Mouse (Mus musculus): ENCODE data around the gene Wrnip1.

Wrnip1 gene

DNA sequence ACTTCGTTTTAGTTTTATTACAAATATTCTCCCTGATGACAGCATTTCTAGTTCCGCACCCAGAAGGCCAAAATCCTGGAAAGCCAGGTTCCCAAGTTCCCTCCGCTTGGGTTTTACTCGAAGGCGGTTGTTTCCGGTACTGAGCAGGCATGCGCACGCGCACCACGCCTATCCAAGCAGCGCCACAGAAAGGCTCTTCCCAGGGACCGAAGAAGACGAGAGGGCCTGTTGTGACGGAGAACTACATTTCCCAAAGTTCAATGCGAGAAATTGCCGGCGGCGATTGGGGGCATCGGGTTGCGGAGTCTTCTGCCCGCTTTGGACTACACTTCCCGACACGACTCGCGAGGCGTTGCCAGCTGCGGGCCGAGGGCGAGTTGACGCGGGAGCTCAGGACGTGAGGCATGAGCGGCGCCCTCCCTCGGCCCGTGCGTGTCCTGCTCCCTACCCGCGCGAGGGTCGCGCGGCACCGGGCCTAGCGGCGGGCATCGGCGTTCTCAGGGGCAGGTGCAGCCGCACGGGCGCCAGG, at the start of gene Wrnip1:
Wrnip1 (plus strand) TSS at position 346 of the 529 bp plus-strand sequence.
- peak; percentile 97 for ATAC-seq (ENCODE audit: insufficient number of reproducible peaks, low FRiP score, low TSS enrichment)

DNA sequence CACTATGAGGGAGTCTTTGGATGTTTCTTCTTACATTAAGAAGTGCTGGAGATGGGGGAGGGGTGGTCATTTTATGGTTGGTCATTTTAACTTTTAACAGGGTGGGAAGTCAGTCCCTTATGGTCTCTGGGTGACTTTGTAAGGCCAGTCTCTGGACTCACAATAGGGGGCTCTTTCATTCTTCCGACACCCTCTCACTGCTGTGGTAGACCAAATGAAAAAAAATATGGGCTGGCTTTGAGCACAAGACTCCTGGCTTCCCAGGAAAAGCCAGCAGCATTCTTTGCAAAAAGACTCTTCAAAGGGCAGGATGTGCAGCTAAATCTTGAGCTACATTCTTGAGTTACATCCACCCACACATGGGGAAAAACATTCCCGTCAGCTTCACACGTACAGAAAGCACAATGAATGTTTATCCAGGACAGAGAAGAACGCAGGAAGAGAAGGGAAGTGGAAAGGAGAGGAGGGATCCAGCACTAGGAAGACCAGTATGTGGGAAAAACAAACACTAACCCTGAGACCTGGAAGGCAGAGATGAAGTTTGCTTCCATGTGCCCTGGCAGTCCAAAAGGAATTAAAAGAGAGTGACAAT, 49.7 kb upstream of the Wrnip1 start:
- ATAC-seq (ENCODE audit: insufficient number of reproducible peaks, low FRiP score, low TSS enrichment): no peak

DNA sequence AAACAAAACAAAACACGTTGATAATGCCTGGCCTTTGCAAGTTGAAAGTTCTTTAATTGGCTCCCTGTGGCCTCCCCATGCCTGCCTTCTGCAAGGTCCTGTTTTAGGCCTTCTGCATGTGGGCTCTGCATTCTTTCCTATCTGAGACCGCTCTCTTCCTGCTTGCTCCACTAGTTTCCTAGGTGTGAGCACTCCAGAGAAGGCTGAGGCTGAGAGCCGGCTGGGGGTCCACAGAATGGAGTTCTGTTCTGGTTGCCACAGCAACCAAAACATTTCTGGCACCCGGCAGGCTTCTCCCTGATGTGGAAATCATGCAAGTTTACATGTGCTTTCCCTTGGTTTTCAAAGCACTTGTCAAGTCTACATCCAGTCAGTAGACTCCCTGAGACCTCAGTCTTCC, 42.8 kb upstream of the Wrnip1 start:
- ATAC-seq (ENCODE audit: insufficient number of reproducible peaks, low FRiP score, low TSS enrichment): no peak

DNA sequence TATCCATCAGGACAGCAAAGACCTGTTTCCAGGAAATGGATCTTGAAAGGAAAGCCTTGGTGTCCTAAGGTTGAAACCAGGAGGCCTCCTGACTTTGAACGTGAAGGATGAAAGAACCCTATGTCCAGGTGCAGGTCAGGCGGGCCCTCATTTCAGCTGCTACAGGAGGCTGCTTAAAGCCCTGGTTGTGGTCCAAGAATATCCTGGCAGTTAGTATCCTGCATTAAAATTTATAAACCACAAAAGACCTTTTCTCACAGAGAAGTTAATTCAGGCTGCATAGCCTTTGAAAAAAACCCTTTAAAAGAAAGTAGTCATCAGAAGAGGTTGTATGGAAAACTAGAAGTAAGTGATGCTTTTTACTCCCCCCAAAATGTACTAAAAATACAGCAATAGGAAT, 41.0 kb upstream of the Wrnip1 start:
- ATAC-seq (ENCODE audit: insufficient number of reproducible peaks, low FRiP score, low TSS enrichment): no peak

DNA sequence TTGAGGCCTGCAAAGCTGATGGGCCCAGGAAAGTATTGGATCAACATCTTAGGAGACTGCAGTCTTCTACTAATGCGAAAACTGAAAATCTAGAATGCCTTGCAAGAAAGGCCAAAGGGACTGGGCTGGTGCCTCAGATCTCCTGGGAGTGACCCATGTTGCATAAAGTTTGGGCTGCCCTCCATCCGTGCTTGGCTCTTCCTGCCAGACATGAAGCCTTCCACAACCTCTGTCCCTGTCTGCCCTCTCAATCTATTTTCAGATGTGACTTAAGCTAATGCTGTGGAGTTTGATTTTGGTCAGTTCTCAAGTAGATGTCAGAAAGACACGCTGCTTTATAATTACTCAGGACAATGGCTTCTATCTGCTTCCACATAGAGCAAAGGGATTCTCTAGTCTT, 38.7 kb upstream of the Wrnip1 start:
- ATAC-seq (ENCODE audit: insufficient number of reproducible peaks, low FRiP score, low TSS enrichment): no peak

DNA sequence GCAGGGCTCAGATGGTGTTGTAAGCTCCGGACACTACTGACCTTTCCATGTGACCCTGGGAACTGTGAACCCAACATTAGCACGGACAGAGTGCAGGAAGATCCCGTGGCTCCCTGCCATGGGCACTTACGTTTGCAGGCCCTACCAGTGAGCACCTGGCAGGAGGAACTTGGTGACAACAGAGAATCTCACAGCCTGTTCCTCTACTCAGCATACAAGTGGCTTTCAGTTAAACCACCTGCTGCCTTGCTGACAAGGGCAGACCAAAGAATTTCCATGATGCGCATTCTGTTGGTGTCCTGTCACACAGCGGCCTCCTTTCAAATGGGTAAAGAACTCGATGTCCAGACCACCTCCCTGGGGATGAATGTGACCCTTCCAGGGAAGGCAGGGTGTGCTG, 37.4 kb upstream of the Wrnip1 start:
- no peak for ATAC-seq (ENCODE audit: insufficient number of reproducible peaks, low FRiP score, low TSS enrichment)

DNA sequence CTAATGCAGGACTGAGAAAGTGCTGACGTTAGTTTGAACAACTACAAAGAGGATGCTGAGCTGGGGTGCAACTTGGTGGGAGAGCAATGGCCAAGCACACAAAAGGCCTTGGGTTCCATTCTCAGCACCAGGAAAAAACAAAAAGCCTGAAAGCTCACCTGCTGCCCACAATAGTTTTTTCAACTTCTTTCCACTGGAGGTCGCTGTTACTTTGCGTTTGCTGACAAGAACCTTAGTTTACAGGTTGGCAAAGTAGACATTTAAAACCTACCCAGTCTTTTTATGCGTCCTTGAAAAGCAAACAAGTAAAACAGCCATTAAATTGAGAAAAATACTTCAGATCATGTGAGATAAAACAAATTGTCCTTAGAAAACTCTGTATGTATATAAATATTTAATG, 33.7 kb upstream of the Wrnip1 start:
- no peak for ATAC-seq (ENCODE audit: insufficient number of reproducible peaks, low FRiP score, low TSS enrichment)

DNA sequence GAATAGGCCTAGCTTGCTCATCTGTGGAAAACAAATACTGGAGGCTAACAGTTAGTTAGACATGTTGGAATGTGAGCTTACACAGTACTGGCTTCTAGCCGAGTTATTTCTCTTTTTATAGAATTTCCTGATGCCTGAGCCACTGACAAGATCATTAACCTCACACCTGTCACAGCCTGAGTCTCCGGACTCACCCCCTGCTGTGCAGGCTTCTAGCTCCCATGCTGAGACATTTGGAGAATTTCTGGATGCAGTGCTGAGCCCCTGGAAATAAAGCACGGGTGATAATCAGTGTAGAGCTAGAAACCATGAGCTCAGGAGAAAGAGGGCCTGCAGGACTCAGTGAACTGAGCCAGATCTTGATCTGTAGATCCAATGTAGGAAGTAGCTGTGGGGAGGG, 31.9 kb upstream of the Wrnip1 start:
- ATAC-seq (ENCODE audit: insufficient number of reproducible peaks, low FRiP score, low TSS enrichment): no peak

DNA sequence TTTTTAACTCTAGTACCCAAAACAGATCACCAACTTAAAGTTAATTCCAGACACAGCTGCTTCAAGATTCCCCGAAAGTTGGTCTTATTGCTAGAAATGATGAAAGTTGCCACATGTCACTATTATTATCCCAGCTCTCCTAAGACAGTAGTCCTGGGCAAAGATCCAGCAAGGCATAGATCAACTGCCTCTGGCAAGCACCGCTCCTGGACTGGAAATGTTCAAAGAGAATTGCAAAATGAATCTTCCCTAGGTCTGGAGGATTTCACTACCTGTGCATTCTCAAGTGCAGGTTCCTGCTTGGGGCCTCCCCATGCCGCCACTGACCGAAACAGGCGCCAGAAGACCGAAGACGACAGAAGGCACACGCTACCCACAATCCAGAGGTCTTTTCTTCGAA, 25.9 kb upstream of the Wrnip1 start:
- no peak for ATAC-seq (ENCODE audit: insufficient number of reproducible peaks, low FRiP score, low TSS enrichment)

DNA sequence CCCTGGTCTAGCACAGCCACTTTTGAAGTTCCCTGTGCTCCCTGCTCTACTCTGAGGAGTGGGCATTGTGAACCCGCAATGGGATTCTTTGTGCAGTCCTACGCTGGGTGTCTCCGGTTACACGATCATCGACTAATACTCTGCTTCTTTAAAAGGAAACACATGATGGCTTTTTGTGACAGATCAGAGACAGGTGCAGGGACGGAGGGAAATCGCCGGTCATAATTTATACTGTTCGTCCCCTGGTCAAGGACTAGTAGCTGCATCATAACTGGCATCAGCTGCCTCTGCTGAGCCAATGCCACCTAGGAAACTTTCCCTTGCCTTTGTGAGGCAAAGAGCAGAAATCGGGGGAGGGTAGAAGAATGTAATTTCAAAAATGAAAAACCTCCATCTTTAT, 25.5 kb upstream of the Wrnip1 start:
- no peak for ATAC-seq (ENCODE audit: insufficient number of reproducible peaks, low FRiP score, low TSS enrichment)

DNA sequence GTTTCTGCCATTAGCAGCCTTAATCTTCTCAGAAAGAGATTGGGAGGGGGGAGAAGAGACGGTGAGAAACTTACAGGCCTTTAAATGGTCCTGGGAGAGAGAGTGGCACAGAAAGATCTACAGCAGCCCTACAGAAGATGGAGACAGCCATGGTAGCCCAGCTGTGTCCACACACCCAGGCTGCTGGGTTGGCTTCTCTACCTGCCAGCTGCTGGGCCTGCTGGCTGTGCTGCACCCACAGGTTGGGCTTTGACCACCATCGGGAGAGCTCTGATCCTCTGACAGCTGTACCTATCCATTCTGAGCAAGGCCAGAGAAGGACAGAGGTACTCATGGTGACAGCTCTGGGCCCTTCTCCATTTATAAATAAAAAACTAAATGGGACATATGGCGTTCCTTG, 23.0 kb upstream of the Wrnip1 start:
- no peak for ATAC-seq (ENCODE audit: insufficient number of reproducible peaks, low FRiP score, low TSS enrichment)

DNA sequence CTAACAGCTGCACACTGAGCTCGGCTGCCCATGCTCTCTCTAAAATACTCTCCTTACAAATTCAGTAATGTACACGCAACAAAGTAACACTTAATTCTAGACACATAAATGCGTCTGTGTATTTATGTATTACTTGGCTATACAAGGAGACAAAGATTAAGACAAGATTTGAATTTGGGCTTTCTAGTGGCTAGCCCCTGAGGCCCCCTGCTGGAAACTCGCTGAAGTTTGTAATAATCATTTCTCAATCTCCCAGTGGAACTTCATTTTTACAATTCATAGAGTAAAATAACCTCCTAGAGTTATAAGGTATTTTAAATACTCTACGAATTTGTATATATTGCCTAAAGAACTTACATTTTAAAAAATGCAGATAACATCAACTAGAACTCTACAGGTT, 18.8 kb upstream of the Wrnip1 start:
- ATAC-seq (ENCODE audit: insufficient number of reproducible peaks, low FRiP score, low TSS enrichment): no peak

DNA sequence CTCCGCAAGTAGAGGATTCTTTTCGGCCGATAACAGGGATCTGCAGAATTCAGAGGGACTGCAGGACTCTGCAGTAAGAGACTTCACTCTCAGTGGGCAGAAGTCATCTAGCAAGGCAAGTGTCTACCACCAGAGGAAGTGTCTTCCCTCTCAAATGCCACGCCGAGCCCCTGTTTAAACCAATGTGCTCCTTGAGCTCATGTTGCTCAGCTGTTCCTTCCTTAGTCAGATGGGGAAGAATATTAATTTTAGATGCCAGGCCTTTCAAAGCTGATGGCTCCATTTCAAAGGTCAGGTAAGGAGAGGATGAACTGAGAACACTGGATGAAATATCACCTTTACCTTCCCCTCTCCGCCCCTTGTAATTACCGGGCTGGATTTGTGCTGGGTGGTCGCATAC, 18.0 kb upstream of the Wrnip1 start, which contains the start of gene Mylk4:
Mylk4 (minus strand) TSS at position 139 of the 400 bp plus-strand sequence.
- no peak for ATAC-seq (ENCODE audit: insufficient number of reproducible peaks, low FRiP score, low TSS enrichment)

DNA sequence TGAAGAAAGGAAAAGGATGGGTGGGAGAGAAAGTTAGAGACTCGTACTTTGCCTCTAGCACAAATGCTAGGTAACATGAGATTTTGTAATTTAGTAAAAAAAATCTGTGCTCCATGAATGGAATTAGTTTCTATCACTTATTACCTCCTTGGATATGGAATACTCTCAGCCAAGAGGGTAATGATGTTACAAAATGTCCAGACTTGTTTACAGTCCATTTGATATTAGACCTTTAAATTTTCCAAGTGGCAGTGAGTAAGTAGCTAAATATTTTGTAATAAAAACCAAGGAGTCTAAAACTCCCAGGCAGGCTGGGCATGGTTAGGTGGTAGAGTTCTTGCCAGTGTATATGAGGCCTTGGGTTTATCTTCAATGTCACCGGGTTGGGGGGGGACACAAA, 14.3 kb upstream of the Wrnip1 start:
- no peak for ATAC-seq (ENCODE audit: insufficient number of reproducible peaks, low FRiP score, low TSS enrichment)

DNA sequence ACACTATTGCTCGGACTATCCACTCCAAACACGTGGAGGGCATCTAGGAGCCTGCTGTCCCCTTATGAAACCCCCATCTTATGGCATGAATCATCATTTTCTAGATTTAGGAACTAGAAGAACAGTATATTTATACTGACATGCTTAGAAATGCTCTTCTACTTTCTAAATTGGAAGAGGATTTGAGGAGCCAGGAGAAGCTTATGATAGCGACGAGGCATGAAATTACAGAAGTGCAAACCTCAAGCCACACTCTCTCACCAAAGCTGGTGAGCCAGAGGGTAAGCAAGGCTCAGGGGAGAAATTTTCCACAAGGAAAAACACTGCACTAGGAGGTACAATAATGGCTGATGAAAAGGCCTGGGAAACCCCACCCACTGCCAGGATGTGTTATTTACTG, 12.1 kb upstream of the Wrnip1 start:
- ATAC-seq (ENCODE audit: insufficient number of reproducible peaks, low FRiP score, low TSS enrichment): no peak

DNA sequence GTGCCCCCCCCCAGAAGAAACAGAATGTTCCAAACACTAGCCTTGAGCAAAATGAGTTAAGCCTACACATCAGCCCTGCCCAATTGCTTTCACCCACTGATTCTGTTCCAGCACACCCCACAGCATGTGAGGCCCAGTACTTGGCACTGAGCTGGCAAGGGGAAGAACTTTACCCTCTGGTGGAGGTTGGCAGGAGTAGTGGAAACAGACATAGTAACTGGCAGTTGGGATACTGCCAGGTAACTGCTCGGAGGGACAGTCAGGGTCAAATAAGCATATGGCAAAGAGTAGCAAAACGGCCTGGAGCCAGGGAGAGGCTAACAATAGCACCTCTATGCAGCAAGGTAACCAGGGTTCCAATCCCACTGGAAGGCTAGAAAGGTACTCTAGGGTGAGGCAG, 7.2 kb upstream of the Wrnip1 start:
- peak; percentile 50; the same call in 1 of the 2 replicates for ATAC-seq (ENCODE audit: insufficient number of reproducible peaks, low FRiP score, low TSS enrichment)

DNA sequence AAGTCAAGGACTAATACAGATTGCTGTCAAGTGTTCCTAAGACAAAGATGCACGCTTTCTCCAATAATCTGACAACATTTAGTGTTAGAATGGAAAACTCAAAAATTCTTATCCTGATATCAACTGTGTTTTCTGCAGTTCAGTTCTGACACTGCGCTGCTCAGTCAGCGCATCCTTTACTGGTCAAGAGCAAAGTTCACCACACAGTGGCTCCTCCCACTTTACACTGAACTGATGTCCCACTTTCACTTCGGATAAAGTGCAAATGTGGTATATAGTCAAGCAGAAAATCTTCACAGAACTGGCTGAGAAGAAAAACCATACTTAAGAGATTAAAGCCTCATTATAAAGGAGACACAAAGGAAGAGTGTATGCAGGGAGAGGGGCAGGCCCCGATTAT, 6.7 kb upstream of the Wrnip1 start:
- ATAC-seq (ENCODE audit: insufficient number of reproducible peaks, low FRiP score, low TSS enrichment): no peak

DNA sequence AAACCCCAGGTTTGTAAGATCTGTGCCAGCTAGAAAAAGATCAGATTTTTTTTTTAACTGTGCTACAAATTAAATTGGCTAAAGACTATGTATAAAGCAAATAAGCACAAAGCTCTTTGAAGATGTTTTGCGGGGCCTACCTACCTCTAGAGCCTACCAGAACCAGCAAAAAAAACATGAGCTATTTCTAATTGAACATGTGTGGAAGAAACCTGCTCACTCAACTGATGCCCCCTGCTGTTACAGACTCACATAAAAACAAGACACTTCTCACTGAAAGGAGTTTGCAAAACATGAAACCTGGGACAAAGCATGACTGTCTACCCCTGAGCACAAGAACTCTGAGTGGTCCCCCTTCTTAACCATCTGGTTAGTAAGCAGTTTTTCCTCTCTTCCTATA, 4.8 kb upstream of the Wrnip1 start:
- no peak for ATAC-seq (ENCODE audit: insufficient number of reproducible peaks, low FRiP score, low TSS enrichment)

DNA sequence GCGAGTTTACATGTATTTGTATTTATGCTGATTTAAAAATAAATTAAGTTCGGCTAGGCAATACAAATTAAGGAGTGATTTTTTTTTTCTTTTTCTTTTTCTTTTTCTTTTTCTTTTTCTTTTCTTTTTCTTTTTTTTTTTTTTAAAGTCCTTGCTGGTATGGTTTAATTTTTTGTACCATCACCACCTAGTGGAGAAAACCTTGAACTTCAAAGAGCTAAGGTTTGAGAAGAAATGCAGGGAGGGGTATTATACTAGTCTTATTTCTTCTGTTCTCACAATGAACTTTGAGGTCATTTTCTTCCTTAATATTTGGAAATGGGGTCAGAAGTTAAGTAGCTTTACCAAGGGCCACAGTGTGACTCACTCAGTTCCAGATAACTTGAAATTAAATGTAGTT, 2.7 kb upstream of the Wrnip1 start:
- no peak for ATAC-seq (ENCODE audit: insufficient number of reproducible peaks, low FRiP score, low TSS enrichment)

DNA sequence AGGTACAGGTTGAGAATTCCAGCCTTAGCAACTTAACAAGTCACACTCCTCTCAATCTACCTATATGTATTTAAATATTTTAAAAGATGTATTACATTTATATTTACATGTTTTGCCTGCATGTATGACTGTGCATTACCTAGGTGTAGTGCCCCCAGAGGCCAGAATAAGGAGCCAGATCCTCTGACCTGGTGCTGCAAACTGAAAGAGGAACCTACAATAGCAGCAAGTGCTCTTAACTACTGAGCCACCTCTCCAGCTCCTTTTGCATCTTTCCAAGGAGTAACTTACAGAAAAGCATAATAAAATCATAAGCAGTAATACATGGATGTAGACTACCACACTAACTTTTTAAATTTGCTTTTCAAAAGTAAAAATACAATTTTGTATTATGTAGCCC, 979 bp upstream of the Wrnip1 start:
- ATAC-seq (ENCODE audit: insufficient number of reproducible peaks, low FRiP score, low TSS enrichment): no peak

DNA sequence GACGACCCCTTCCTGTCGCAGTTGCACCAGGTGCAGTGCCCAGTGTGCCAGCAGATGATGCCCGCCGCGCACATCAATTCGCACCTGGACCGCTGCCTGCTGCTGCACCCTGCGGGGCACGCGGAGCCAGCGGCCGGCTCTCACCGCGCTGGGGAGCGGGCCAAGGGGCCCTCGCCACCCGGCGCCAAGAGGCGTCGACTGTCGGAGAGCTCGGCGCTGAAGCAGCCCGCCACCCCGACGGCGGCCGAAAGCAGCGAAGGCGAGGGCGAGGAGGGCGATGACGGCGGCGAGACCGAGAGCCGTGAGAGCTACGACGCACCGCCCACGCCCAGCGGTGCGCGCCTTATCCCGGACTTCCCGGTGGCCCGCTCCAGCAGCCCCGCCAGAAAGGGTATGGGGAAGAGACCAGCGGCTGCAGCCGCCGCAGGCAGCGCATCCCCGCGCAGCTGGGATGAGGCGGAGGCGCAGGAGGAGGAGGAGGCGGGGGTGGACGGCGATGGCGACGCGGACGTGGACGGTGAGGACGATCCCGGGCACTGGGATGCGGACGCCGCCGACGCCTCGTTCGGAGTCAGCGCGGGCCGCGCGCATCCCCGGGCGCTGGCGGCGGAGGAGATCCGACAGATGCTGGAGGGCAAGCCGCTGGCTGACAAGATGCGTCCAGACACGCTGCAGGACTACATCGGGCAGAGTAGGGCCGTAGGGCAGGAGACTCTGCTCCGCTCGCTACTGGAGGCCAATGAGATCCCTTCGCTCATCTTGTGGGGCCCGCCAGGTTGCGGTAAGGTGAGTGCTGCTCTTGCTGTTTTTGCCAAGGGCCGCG, 632 bp downstream of the Wrnip1 start, which contains the start of gene D930007J09Rik:
D930007J09Rik (minus strand) TSS at position 591 of the 823 bp plus-strand sequence.
- peak; percentile 2 for ATAC-seq (ENCODE audit: insufficient number of reproducible peaks, low FRiP score, low TSS enrichment)

All from cerebellum, adult (tissue).